Mouse (Mus musculus): ENCODE data around the gene Tanc1. TPM values are rescaled to one million over a fixed set of nuclear protein-coding genes. Genes with fewer than 3 reads are reported as not detected.

Gene Tanc1
- polyA plus RNA-seq, 1 experiment from 2014 or later: 8.5 TPM

GRCm38 (mm10) chr2:59680736-59681135 is 68.9 kb downstream of the Tanc1 start:
- peaks cover 7% of the 10 kb centered on the region; the same call in 1 of the 2 replicates for H3K4me1 ChIP-seq (replicated peaks; ENCODE audit: control insufficient read depth, insufficient read depth, low read length)
- H3K27ac ChIP-seq (ENCODE audit: low read depth, low read length): peak overlapping the region; percentile 8; the same call in 1 of the 2 replicates
- WGBS: 52% methylated on average over 5 of the region's 5 CpGs
- TF ChIP-seq CTCF (IDR thresholded peaks at IDR 0.05; ENCODE audit: low read depth): no peak
- peak; percentile 52 for ATAC-seq
- H3K9me3 ChIP-seq (ENCODE audit: control insufficient read depth): no peaks in the 10 kb centered on the region
- H3K9ac ChIP-seq (ENCODE audit: low read depth, low read length): no peak overlapping the region
- no peak overlapping the region for H3K4me2 ChIP-seq (replicated peaks; ENCODE audit: low read depth)
- H3K4me3 ChIP-seq (ENCODE audit: low read depth, low read length): no peak overlapping the region
- no peaks in the 10 kb centered on the region for H3K27me3 ChIP-seq (replicated peaks; ENCODE audit: control insufficient read depth, insufficient read depth, low read length)
- no peaks in the 10 kb centered on the region; the same call in 1 of the 2 replicates for H3K36me3 ChIP-seq (ENCODE audit: control insufficient read depth, insufficient read depth)

GRCm38 (mm10) chr2:59681181-59681580 is 69.3 kb downstream of the Tanc1 start:
- Histone ChIP-seq H3K9ac (ENCODE audit: low read depth, low read length) (no peak overlapping the region), H3K4me1 (replicated peaks; ENCODE audit: control insufficient read depth, insufficient read depth, low read length) (peaks cover 7% of the 10 kb centered on the region; the same call in 1 of the 2 replicates), H3K27ac (ENCODE audit: low read depth, low read length) (peak overlapping the region; percentile 8), H3K27me3 (replicated peaks; ENCODE audit: control insufficient read depth, insufficient read depth, low read length) (no peaks in the 10 kb centered on the region), H3K4me2 (replicated peaks; ENCODE audit: low read depth) (no peak overlapping the region), H3K9me3 (ENCODE audit: control insufficient read depth) (no peaks in the 10 kb centered on the region), H3K36me3 (ENCODE audit: control insufficient read depth, insufficient read depth) (no peaks in the 10 kb centered on the region; the same call in 1 of the 2 replicates), H3K4me3 (ENCODE audit: low read depth, low read length) (no peak overlapping the region)
- ATAC-seq: peak; percentile 50
- 36% methylated on average over 4 of the region's 4 CpGs for WGBS
- TF ChIP-seq CTCF (IDR thresholded peaks at IDR 0.05; ENCODE audit: low read depth): no peak

GRCm38 (mm10) chr2:59684864-59685605 is 73.2 kb downstream of the Tanc1 start:
- Histone ChIP-seq H3K4me3 (ENCODE audit: low read depth, low read length) (no peak overlapping the region), H3K4me1 (replicated peaks; ENCODE audit: control insufficient read depth, insufficient read depth, low read length) (peaks cover 11% of the 10 kb centered on the region), H3K4me2 (replicated peaks; ENCODE audit: low read depth) (no peak overlapping the region), H3K27me3 (replicated peaks; ENCODE audit: control insufficient read depth, insufficient read depth, low read length) (no peaks in the 10 kb centered on the region), H3K27ac (ENCODE audit: low read depth, low read length) (no peak overlapping the region), H3K9me3 (ENCODE audit: control insufficient read depth) (no peaks in the 10 kb centered on the region), H3K36me3 (ENCODE audit: control insufficient read depth, insufficient read depth) (no peaks in the 10 kb centered on the region), H3K9ac (ENCODE audit: low read depth, low read length) (no peak overlapping the region)
- WGBS: 47% methylated on average over 16 of the region's 16 CpGs
- no peak for TF ChIP-seq CTCF (IDR thresholded peaks at IDR 0.05; ENCODE audit: low read depth)
- peak; percentile 79 for ATAC-seq

GRCm38 (mm10) chr2:59685606-59685950 is 73.7 kb downstream of the Tanc1 start:
- ATAC-seq: no peak
- Histone ChIP-seq H3K4me2 (replicated peaks; ENCODE audit: low read depth) (no peak overlapping the region), H3K9ac (ENCODE audit: low read depth, low read length) (no peak overlapping the region), H3K27me3 (replicated peaks; ENCODE audit: control insufficient read depth, insufficient read depth, low read length) (no peaks in the 10 kb centered on the region), H3K27ac (ENCODE audit: low read depth, low read length) (no peak overlapping the region; the same call in 1 of the 2 replicates), H3K4me3 (ENCODE audit: low read depth, low read length) (no peak overlapping the region), H3K4me1 (replicated peaks; ENCODE audit: control insufficient read depth, insufficient read depth, low read length) (peaks cover 10% of the 10 kb centered on the region), H3K9me3 (ENCODE audit: control insufficient read depth) (no peaks in the 10 kb centered on the region), H3K36me3 (ENCODE audit: control insufficient read depth, insufficient read depth) (no peaks in the 10 kb centered on the region)
- WGBS: 71% methylated on average over 4 of the region's 4 CpGs
- TF ChIP-seq CTCF (IDR thresholded peaks at IDR 0.05; ENCODE audit: low read depth): no peak

- no peaks in the 10 kb centered on the region for H3K36me3 ChIP-seq (ENCODE audit: control insufficient read depth, insufficient read depth)
- WGBS: 69% methylated on average over 16 of the region's 16 CpGs
- H3K4me2 ChIP-seq (replicated peaks; ENCODE audit: low read depth): no peak overlapping the region
- ATAC-seq: no peak
- H3K4me3 ChIP-seq (ENCODE audit: low read depth, low read length): no peak overlapping the region
- H3K9ac ChIP-seq (ENCODE audit: low read depth, low read length): no peak overlapping the region
- H3K27me3 ChIP-seq (replicated peaks; ENCODE audit: control insufficient read depth, insufficient read depth, low read length): no peaks in the 10 kb centered on the region
- no peak for TF ChIP-seq CTCF (IDR thresholded peaks at IDR 0.05; ENCODE audit: low read depth)
- H3K9me3 ChIP-seq (ENCODE audit: control insufficient read depth): no peaks in the 10 kb centered on the region
- H3K27ac ChIP-seq (ENCODE audit: low read depth, low read length): no peak overlapping the region
- peaks cover 7% of the 10 kb centered on the region for H3K4me1 ChIP-seq (replicated peaks; ENCODE audit: control insufficient read depth, insufficient read depth, low read length)
Measured at GRCm38 (mm10) chr2:59688261-59689104, 76.6 kb downstream of the Tanc1 start.

GRCm38 (mm10) chr2:59691112-59691511 is 79.3 kb downstream of the Tanc1 start:
- no peak overlapping the region for H3K9ac ChIP-seq (ENCODE audit: low read depth, low read length)
- no peak overlapping the region for H3K27ac ChIP-seq (ENCODE audit: low read depth, low read length)
- no peaks in the 10 kb centered on the region for H3K36me3 ChIP-seq (ENCODE audit: control insufficient read depth, insufficient read depth)
- TF ChIP-seq CTCF (IDR thresholded peaks at IDR 0.05; ENCODE audit: low read depth): no peak
- H3K4me2 ChIP-seq (replicated peaks; ENCODE audit: low read depth): no peak overlapping the region
- no peak overlapping the region for H3K4me3 ChIP-seq (ENCODE audit: low read depth, low read length)
- 31% methylated on average over 4 of the region's 4 CpGs for whole genome bisulfite sequencing
- H3K9me3 ChIP-seq (ENCODE audit: control insufficient read depth): no peaks in the 10 kb centered on the region
- H3K4me1 ChIP-seq (replicated peaks; ENCODE audit: control insufficient read depth, insufficient read depth, low read length): peaks cover 4% of the 10 kb centered on the region; the same call in 1 of the 2 replicates
- no peaks in the 10 kb centered on the region for H3K27me3 ChIP-seq (replicated peaks; ENCODE audit: control insufficient read depth, insufficient read depth, low read length)
- no peak for ATAC-seq

Data from intestine, postnatal 0 days (tissue).